Comparison of ENCODE assay signal across 7 mouse cellular contexts in genomic region chr3:89998612-89999054, GRCm38 (mm10). TPM values are rescaled to one million over a fixed set of nuclear protein-coding genes. Genes with fewer than 3 reads are reported as not detected.
DNase-seq lines count a peak whose midpoint lies in the region; ATAC-seq lines count a peak whose summit lies in the region.

Gene Hax1, minus strand, starts transcription at chr3:89998780.

- peak; percentile 90 for DNase-seq in adrenal gland, postnatal 25 days
- peak; percentile 99 for DNase-seq in heart, adult 11 months
- DNase-seq in kidney, adult 18-20 months = peak; percentile 95
- peak; percentile 96 for DNase-seq in limb, embryonic 11.5 days (ENCODE audit: low spot score)
- peak; percentile 98 for DNase-seq in midbrain, embryonic 14.5 days
- DNase-seq in spleen, adult 18-20 months = peak; percentile 83 to 91

- H3K4me3 ChIP-seq in embryonic facial prominence, embryonic 12.5 days = peak within 1 kb of the TSS; percentile 84
- peak within 1 kb of the TSS; percentile 70 for H3K4me3 ChIP-seq in limb, embryonic 11.5 days (ENCODE audit: low read depth, low read length)
- H3K4me3 ChIP-seq in midbrain, embryonic 14.5 days (replicated peaks; ENCODE audit: low read depth, low read length) = peak within 1 kb of the TSS; percentile 72

- H3K9ac ChIP-seq in embryonic facial prominence, embryonic 12.5 days = peak within 1 kb of the TSS; percentile 85
- H3K9ac ChIP-seq in limb, embryonic 11.5 days (ENCODE audit: low read length) = peak within 1 kb of the TSS; percentile 83
- H3K9ac ChIP-seq in midbrain, embryonic 14.5 days (replicated peaks; ENCODE audit: low read length) = peak within 1 kb of the TSS; percentile 80

- H3K4me1 ChIP-seq in embryonic facial prominence, embryonic 12.5 days = peaks cover 16% of the 10 kb centered on the region
- 0 out of 2 replicates have a peak, but pooled peaks cover 7% of the 10 kb centered on the region for H3K4me1 ChIP-seq in limb, embryonic 11.5 days (ENCODE audit: control insufficient read depth, insufficient read depth, low read length)
- H3K4me1 ChIP-seq in midbrain, embryonic 14.5 days (ENCODE audit: control insufficient read depth, insufficient read depth, low read length) = peaks cover 8% of the 10 kb centered on the region

- H3K9me3 ChIP-seq in embryonic facial prominence, embryonic 12.5 days = no peaks in the 10 kb centered on the region
- H3K9me3 ChIP-seq in limb, embryonic 11.5 days (ENCODE audit: control insufficient read depth, low read length) = no peaks in the 10 kb centered on the region
- H3K9me3 ChIP-seq in midbrain, embryonic 14.5 days (ENCODE audit: control insufficient read depth, low read length) = no peaks in the 10 kb centered on the region

- peak within 1 kb of the TSS; percentile 98 for H3K27ac ChIP-seq in embryonic facial prominence, embryonic 12.5 days
- peak within 1 kb of the TSS; percentile 95 for H3K27ac ChIP-seq in limb, embryonic 11.5 days (replicated peaks; ENCODE audit: low read depth, low read length)
- H3K27ac ChIP-seq in midbrain, embryonic 14.5 days (replicated peaks; ENCODE audit: low read depth, low read length) = peak within 1 kb of the TSS; percentile 88

- peak within 1 kb of the TSS; percentile 78 for H3K4me2 ChIP-seq in embryonic facial prominence, embryonic 12.5 days (replicated peaks)
- peak within 1 kb of the TSS; percentile 85 for H3K4me2 ChIP-seq in limb, embryonic 11.5 days (ENCODE audit: low read depth, severe bottlenecking)
- peak within 1 kb of the TSS; percentile 94 for H3K4me2 ChIP-seq in midbrain, embryonic 14.5 days (ENCODE audit: low read length)

- H3K27me3 ChIP-seq in embryonic facial prominence, embryonic 12.5 days = no peaks in the 10 kb centered on the region
- no peaks in the 10 kb centered on the region for H3K27me3 ChIP-seq in limb, embryonic 11.5 days (ENCODE audit: control insufficient read depth, insufficient read depth, low read length)
- H3K27me3 ChIP-seq in midbrain, embryonic 14.5 days (ENCODE audit: control insufficient read depth, insufficient read depth, low read length) = no peaks in the 10 kb centered on the region

- WGBS in embryonic facial prominence, embryonic 12.5 days = under 1% methylated on average over 26 of the region's 26 CpGs
- WGBS in limb, embryonic 11.5 days = under 1% methylated on average over 26 of the region's 26 CpGs
- WGBS in midbrain, embryonic 14.5 days = under 1% methylated on average over 26 of the region's 26 CpGs

- peak; percentile 77 for ATAC-seq in embryonic facial prominence, embryonic 12.5 days (ENCODE audit: insufficient number of reproducible peaks, insufficient read depth, low FRiP score, low TSS enrichment)
- peak; percentile 89 for ATAC-seq in limb, embryonic 11.5 days (ENCODE audit: insufficient number of reproducible peaks, low FRiP score, low TSS enrichment, low read depth)
- ATAC-seq in midbrain, embryonic 14.5 days (ENCODE audit: low FRiP score, low TSS enrichment) = peak; percentile 91

- H3K36me3 ChIP-seq in embryonic facial prominence, embryonic 12.5 days = peaks cover 47% of the 10 kb centered on the region
- peaks cover 24% of the 10 kb centered on the region for H3K36me3 ChIP-seq in limb, embryonic 11.5 days (ENCODE audit: control insufficient read depth, insufficient read depth, low read length)
- peaks cover 57% of the 10 kb centered on the region for H3K36me3 ChIP-seq in midbrain, embryonic 14.5 days (ENCODE audit: control insufficient read depth, insufficient read depth, low read length)

RNA-seq across cellular contexts. Expression of gene Hax1, which starts in this region (rescaled TPM):
- total RNA-seq in adrenal gland, postnatal 25 days (2021) = 136 and 149 TPM in 2 replicates
- 172 and 173 TPM in 2 replicates for polyA plus RNA-seq in embryonic facial prominence, embryonic 12.5 days (2016; fragmentation: Nextera tagmentation; extraction: Ambion mirVana)
- polyA plus RNA-seq in limb, embryonic 11.5 days (2014; fragmentation: Nextera tagmentation; extraction: Ambion mirVana) = 241 and 262 TPM in 2 replicates
- 111 and 114 TPM in 2 replicates for polyA plus RNA-seq in midbrain, embryonic 14.5 days (2014; fragmentation: Nextera tagmentation; extraction: Ambion mirVana)

Comparison
In these comparisons a context has a peak if more than half of its experiments do, and no peak if none do; other contexts are left out.
1. Peak in every context shown above with its lines: DNase-seq, ATAC-seq, H3K4me3 ChIP-seq and H3K27ac ChIP-seq.